Mouse (Mus musculus) lung, postnatal 0 days (tissue): ENCODE measurements at regions not wholly inside any gene's neighbourhood (a gene's known extent, or its start where the extent isn't known, plus 50 kb on each side); places are given as distances from the start of the nearest gene placed in this dataset.

Source experiments
- CTCF ChIP-seq: IDR thresholded peaks from 2 replicates; pipeline ENCODE4 v1.5.1; 2016; ENCODE audit warnings: antibody characterized with exemption, mild to moderate bottlenecking
- EP300 ChIP-seq: IDR thresholded peaks from 2 replicates; pipeline ENCODE4 v1.6.1; 2016; ENCODE audit warnings: antibody characterized with exemption, mild to moderate bottlenecking, control low read depth

DNA sequence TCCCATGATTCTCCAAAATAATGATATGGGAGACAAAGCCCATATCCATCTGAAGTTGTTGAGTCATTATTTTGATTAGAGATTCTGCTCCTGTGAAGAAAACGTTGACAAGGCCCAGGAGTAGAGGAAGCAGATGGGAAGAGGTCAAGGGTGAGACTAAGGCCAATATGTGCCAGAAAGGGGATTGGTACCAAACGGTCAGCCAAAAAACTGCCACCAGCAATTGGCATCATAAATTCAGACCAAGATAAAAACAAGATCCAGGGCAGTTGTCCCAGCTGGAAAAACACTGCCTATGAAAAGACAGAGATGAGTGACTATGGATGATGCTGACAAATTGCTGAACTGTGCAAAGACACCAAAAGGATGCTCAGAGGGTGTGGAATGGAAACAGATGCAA is 411.0 kb upstream of the Tusc1 start:
- TF ChIP-seq CTCF: no peak
- TF ChIP-seq EP300: no peak
